Mouse (Mus musculus): Measurements from ENCODE around the gene Dusp27. TPM values are rescaled to one million over a fixed set of nuclear protein-coding genes. Genes with fewer than 3 reads are reported as not detected.

Gene Dusp27
- total and polyA plus RNA-seq, 2 experiments from 2014 or later = 0.59 to 1.2 TPM

DNA sequence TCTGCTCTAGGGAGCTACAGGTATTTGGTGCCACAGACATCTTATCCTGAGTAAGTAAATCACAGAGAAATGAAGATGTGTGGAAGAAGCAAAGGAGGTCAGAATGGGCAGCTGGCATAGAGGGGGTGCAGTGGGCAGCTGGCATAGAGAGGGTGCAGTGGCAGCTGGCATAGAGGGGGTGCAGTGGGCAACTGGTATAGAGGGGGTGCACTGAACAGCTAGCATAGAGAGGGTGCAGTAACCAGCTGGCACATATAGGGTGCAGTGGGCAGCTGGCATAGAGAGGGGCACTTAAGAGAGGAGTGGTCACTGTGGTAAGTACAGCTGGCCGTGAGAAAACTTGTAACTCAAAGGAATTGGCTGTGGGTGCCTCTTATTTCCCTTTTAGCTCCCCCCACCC, 67.3 kb downstream of the Dusp27 start:
- Histone ChIP-seq H3K27ac (ENCODE audit: low read depth, low read length) (no peak overlapping the region), H3K4me3 (ENCODE audit: low read depth, low read length) (no peak overlapping the region), H3K9me3 (ENCODE audit: low read length) (no peaks in the 10 kb centered on the region), H3K27me3 (ENCODE audit: insufficient read depth, low read length) (no peaks in the 10 kb centered on the region), H3K4me2 (ENCODE audit: low read depth, low read length, poor library complexity, severe bottlenecking) (no peak overlapping the region), H3K4me1 (ENCODE audit: insufficient read depth, low read length) (no peaks in the 10 kb centered on the region), H3K9ac (replicated peaks; ENCODE audit: low read length, poor library complexity, severe bottlenecking) (no peak overlapping the region), H3K36me3 (ENCODE audit: insufficient read depth, low read length) (no peaks in the 10 kb centered on the region)
- ATAC-seq (ENCODE audit: low FRiP score) (no peak), DNase-seq (ENCODE audit: low spot score) (no peak)
- TF ChIP-seq CTCF (IDR thresholded peaks at IDR 0.05) = no peak
- WGBS = 55% methylated on average over 1 of the region's 1 CpGs

DNA sequence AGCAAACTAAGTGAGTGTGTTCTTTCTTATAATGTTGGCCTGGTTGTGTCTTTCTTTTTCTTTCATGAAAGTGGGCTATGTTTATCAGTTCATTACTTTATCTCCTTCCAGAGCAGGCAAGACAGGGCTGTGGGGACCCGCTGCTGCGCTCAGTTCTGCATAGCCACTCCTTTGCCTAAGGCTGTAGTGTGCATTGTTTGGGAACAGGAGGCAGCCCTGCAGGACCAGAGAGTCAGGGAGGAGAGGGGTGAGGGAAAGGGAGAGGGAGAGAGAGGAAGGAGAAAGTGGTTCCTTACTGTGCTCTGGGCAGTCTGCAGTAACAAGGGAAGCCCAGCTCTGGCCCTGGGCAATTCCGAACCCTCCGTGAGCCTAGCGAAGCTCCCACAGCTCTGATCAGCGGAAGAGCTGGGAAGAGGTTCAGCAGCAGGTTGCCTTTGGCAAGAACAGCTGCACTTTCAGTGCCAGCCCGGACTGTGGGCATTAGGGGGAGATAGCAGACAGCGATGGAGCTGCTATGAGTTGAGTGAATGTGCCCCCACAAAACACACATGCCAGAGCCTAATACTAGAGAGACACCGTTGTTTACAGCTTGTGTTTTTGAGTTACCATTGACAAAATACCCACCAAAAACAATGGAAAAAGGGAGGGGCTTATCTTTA, 71.5 kb downstream of the Dusp27 start:
- Histone ChIP-seq H3K9ac (replicated peaks; ENCODE audit: low read length, poor library complexity, severe bottlenecking) (no peak overlapping the region), H3K4me2 (ENCODE audit: low read depth, low read length, poor library complexity, severe bottlenecking) (no peak overlapping the region), H3K9me3 (ENCODE audit: low read length) (no peaks in the 10 kb centered on the region), H3K36me3 (ENCODE audit: insufficient read depth, low read length) (no peaks in the 10 kb centered on the region), H3K4me1 (ENCODE audit: insufficient read depth, low read length) (no peaks in the 10 kb centered on the region), H3K27me3 (ENCODE audit: insufficient read depth, low read length) (no peaks in the 10 kb centered on the region; the same call in 1 of the 2 replicates), H3K27ac (ENCODE audit: low read depth, low read length) (no peak overlapping the region), H3K4me3 (ENCODE audit: low read depth, low read length) (no peak overlapping the region)
- no peak for ATAC-seq (ENCODE audit: low FRiP score)
- TF ChIP-seq CTCF (IDR thresholded peaks at IDR 0.05) = peak; percentile 54
- peak; percentile 49 for DNase-seq (ENCODE audit: low spot score)
- 23% methylated on average over 9 of the region's 9 CpGs for WGBS

DNA sequence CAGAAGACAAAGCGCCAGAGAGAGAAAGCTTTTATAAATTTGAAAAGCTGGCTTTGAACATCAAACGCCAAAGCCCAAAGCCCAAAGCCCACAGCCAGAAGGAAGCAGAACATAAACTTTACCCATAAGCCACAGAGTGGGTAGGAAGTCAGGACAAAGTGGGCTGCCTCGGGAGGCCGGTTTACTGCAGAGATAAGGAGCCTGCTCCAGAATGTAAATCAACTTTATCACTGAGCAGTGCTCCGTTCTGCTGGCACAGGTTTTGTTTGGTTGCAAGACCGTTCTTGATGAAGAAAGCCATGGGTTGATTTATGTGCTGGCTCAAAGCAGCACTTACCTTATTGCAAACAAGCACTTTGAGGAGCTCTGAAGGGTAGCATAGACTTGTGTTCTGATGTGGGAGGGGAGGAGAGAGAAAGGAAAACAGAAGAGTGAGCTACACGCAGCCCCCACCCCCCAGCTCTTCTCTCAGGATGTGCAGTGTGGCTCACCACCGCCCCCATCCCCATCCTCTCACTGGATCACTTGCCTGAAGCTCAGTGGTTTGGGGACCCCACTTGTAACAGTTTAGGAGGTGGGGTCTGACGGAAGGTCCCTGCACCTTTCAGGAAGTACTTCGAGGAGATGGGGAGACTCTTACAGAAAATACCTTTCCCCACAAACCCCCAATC, 74.3 kb downstream of the Dusp27 start:
- 32% methylated on average over 10 of the region's 10 CpGs for WGBS
- H3K27me3 ChIP-seq (ENCODE audit: insufficient read depth, low read length) = no peaks in the 10 kb centered on the region; the same call in 1 of the 2 replicates
- no peak for DNase-seq (ENCODE audit: low spot score)
- H3K4me3 ChIP-seq (ENCODE audit: low read depth, low read length) = no peak overlapping the region
- H3K27ac ChIP-seq (ENCODE audit: low read depth, low read length) = no peak overlapping the region
- H3K4me2 ChIP-seq (ENCODE audit: low read depth, low read length, poor library complexity, severe bottlenecking) = no peak overlapping the region
- no peak for TF ChIP-seq CTCF (IDR thresholded peaks at IDR 0.05)
- H3K4me1 ChIP-seq (ENCODE audit: insufficient read depth, low read length) = no peaks in the 10 kb centered on the region
- no peaks in the 10 kb centered on the region for H3K9me3 ChIP-seq (ENCODE audit: low read length)
- no peak overlapping the region for H3K9ac ChIP-seq (replicated peaks; ENCODE audit: low read length, poor library complexity, severe bottlenecking)
- no peaks in the 10 kb centered on the region for H3K36me3 ChIP-seq (ENCODE audit: insufficient read depth, low read length)
- ATAC-seq (ENCODE audit: low FRiP score) = no peak

DNA sequence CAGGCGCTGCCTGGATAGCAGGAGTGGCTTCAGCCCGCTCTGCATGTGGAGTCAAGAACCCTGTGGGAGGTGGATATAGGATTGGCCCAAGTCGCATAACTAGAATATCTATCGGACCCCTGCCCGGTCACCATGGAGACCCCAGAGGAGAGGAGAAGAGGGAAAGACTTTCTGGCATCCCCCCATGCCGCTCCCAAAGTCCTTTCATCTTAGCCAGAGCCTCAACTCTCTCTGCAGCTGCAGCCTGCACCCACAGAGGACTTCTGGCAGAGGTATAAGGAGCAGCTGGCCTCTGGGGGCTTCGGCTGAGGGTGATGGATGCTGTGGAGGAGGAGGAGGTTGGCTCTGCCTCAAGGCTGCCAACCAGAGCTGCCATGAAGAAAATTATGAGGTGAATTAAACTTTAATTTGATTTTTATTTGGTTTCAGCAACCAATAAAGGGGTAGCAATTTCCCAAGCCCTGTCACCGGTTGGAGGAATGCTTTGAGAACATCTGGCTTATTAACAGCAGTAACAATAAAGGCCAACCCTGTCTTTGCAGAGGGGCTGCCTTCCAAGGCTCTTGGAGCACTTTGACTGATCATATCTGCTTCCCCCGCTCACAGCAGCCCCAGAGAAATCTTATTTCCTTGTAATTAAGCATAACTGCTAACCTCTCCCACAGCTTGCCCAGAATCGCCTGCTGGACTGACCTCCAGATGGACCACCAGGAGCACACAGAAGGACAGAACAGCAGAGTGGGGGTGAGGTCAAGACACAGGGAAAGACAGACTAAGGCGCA, 78.5 kb downstream of the Dusp27 start:
- no peak overlapping the region for H3K9ac ChIP-seq (replicated peaks; ENCODE audit: low read length, poor library complexity, severe bottlenecking)
- no peaks in the 10 kb centered on the region for H3K9me3 ChIP-seq (ENCODE audit: low read length)
- H3K27me3 ChIP-seq (ENCODE audit: insufficient read depth, low read length) = peaks cover 3% of the 10 kb centered on the region; the same call in 1 of the 2 replicates
- DNase-seq (ENCODE audit: low spot score) (peak; percentile 65), ATAC-seq (ENCODE audit: low FRiP score) (peak; percentile 53; the same call in 1 of the 2 replicates)
- H3K27ac ChIP-seq (ENCODE audit: low read depth, low read length) = no peak overlapping the region
- 0 out of 2 replicates have a peak, but pooled peaks cover 6% of the 10 kb centered on the region for H3K4me1 ChIP-seq (ENCODE audit: insufficient read depth, low read length)
- WGBS = 12% methylated on average over 11 of the region's 11 CpGs
- TF ChIP-seq CTCF (IDR thresholded peaks at IDR 0.05) = no peak
- peak overlapping the region; percentile 42 for H3K4me3 ChIP-seq (ENCODE audit: low read depth, low read length)
- no peaks in the 10 kb centered on the region for H3K36me3 ChIP-seq (ENCODE audit: insufficient read depth, low read length)
- H3K4me2 ChIP-seq (ENCODE audit: low read depth, low read length, poor library complexity, severe bottlenecking) = peak overlapping the region; percentile 90

DNA sequence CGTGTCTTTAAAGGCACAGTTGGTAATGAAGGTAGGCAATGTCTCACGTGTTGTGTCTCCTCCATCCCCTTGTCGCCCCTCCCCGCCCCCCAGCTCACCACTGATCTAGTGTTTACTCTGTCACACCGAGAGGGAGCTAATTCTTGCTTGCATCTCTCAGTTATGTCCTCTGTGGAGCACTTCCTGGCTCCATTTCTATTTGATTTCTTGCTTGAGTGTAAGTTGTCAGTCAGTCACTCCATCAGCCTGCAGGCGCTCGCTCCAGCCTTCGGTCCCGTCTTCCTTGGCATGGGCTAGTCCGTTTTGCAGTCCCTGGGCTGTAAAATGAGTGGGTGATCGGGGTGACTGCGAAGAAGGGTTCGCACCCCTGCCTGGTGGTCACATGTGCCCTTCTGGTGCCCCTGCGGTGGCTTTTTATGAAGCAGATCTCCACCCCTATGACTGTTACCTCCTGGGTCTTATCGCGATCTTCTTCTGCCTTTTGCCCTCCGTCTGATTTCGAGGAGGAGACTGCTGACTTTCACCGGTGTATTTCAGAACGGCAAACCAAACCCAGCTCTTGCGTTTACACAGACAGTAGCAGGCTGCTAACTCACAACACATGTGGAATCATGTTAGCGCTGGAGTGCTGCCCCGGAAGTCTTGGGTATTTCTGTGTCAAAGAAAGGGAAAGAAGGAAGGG, 79.4 kb downstream of the Dusp27 start:
- H3K27ac ChIP-seq (ENCODE audit: low read depth, low read length) = no peak overlapping the region
- under 1% methylated on average over 23 of the region's 23 CpGs for WGBS
- DNase-seq (ENCODE audit: low spot score) = peak; percentile 14

More for the DNA sequence above, 79.4 kb downstream of the Dusp27 start:
- peak overlapping the region; percentile 90 for H3K4me2 ChIP-seq (ENCODE audit: low read depth, low read length, poor library complexity, severe bottlenecking)
- H3K4me1 ChIP-seq (ENCODE audit: insufficient read depth, low read length) = 0 out of 2 replicates have a peak, but pooled peaks cover 6% of the 10 kb centered on the region
- H3K36me3 ChIP-seq (ENCODE audit: insufficient read depth, low read length) = no peaks in the 10 kb centered on the region
- H3K27me3 ChIP-seq (ENCODE audit: insufficient read depth, low read length) = 0 out of 2 replicates have a peak, but pooled peaks cover 3% of the 10 kb centered on the region
- no peaks in the 10 kb centered on the region for H3K9me3 ChIP-seq (ENCODE audit: low read length)
- ATAC-seq (ENCODE audit: low FRiP score) = no peak
- TF ChIP-seq CTCF (IDR thresholded peaks at IDR 0.05) = no peak
- peak overlapping the region; percentile 42 for H3K4me3 ChIP-seq (ENCODE audit: low read depth, low read length)
- H3K9ac ChIP-seq (replicated peaks; ENCODE audit: low read length, poor library complexity, severe bottlenecking) = peak overlapping the region; percentile 52

Other genes starting within 250 kb of the Dusp27 start
- 26.8 and 27.2 TPM in 2 replicates for gene Pou2f1, start 125.2 kb downstream of the Dusp27 start, total RNA-seq (2014; rRNA removed)
- 17.3 and 21.5 TPM in 2 replicates for gene Pou2f1, start 125.2 kb downstream of the Dusp27 start, polyA plus RNA-seq (2015; fragmentation: Nextera tagmentation; extraction: Ambion mirVana)
- 0.14 TPM in 1 of 2 replicates, not detected in the other for gene Gpa33, start 2.3 kb upstream of the Dusp27 start, total RNA-seq (2014; rRNA removed)
- gene Gpa33, start 2.3 kb upstream of the Dusp27 start, polyA plus RNA-seq (2015; fragmentation: Nextera tagmentation; extraction: Ambion mirVana) = 0.17 TPM in 1 of 2 replicates, not detected in the other
- 0.22 and 1.2 TPM in 2 replicates for gene Mael, start 110.8 kb upstream of the Dusp27 start, total RNA-seq (2014; rRNA removed)
- 0.25 and 0.48 TPM in 2 replicates for gene Mael, start 110.8 kb upstream of the Dusp27 start, polyA plus RNA-seq (2015; fragmentation: Nextera tagmentation; extraction: Ambion mirVana)
- gene Ildr2, start 126.2 kb upstream of the Dusp27 start, total RNA-seq (2014; rRNA removed) = 31.3 and 36.5 TPM in 2 replicates
- 5.7 and 7.1 TPM in 2 replicates for gene Ildr2, start 126.2 kb upstream of the Dusp27 start, polyA plus RNA-seq (2015; fragmentation: Nextera tagmentation; extraction: Ambion mirVana)

Data from midbrain, postnatal 0 days (tissue).